Comparison of ENCODE assay signal across 21 mouse cellular contexts in the genomic region with DNA sequence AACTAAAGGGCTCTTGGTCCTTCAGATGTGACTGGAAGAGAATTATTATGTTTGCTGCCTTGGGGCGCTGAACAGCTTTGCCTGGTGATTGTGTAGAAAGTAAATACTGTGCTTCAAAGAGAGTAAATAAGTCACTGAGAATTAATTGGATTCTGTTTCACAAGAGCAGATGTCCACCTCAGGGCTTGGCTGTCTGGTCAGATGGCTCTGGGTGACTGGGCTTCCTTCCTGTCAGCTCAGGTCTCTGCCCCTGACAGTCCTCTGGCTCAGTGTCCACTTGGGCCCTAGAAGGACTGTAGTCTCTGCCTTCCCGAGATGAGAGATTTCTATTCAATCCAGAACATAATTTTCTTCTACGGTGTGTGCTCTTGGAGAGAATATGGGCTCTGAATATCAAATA.
DNase-seq lines count a peak whose midpoint lies in the region; ATAC-seq and TF ChIP-seq lines count a peak whose summit lies in the region.
"Had no signal": no experiment of that assay in that cellular context is flagged by ENCODE, and none has a peak within 500 bp of the region (broad histone marks: within the 10 kb centered on the region; RNA-seq: fewer than 3 reads in every experiment).

No protein-coding gene starts in this region.

- no peak overlapping the region for H3K4me2 ChIP-seq in midbrain, embryonic 16.5 days (ENCODE audit: low read length)
- H3K4me2 ChIP-seq: forebrain, embryonic 12.5 days; liver, embryonic 12.5 days; midbrain, embryonic 11.5 days; neural tube, embryonic 13.5 days had no signal

- no peaks in the 10 kb centered on the region for H3K9me3 ChIP-seq in midbrain, embryonic 10.5 days (replicated peaks)
- no peaks in the 10 kb centered on the region for H3K9me3 ChIP-seq in midbrain, embryonic 16.5 days (replicated peaks; ENCODE audit: control insufficient read depth, low read length, poor library complexity, severe bottlenecking)
- H3K9me3 ChIP-seq: embryonic facial prominence, embryonic 10.5 days; forebrain, embryonic 12.5 days; liver, embryonic 12.5 days; neural tube, embryonic 13.5 days had no signal

- no peak overlapping the region for H3K9ac ChIP-seq in midbrain, embryonic 16.5 days (ENCODE audit: low read depth, low read length)
- H3K9ac ChIP-seq: forebrain, embryonic 12.5 days; liver, embryonic 12.5 days; neural tube, embryonic 13.5 days had no signal

- peak; percentile 50 for DNase-seq in heart, adult 11 months
- no peak for DNase-seq in heart, postnatal 36 days
- DNase-seq in midbrain, embryonic 10.5 days (ENCODE audit: low spot score), result no peak
- DNase-seq in cerebellum, adult 2 months, result peak; percentile 40 to 72
- peak; percentile 37 to 46 for DNase-seq in cerebellum, postnatal 36 days
- DNase-seq in adrenal gland, postnatal 36 days, result no peak
- DNase-seq in testis, postnatal 10 days (ENCODE audit: low spot score), result no peak
- DNase-seq: gastrocnemius, postnatal 36 days; kidney, adult 2 months; kidney, postnatal 25 days; lung, adult 2 months; lung, postnatal 4 days; thymus, postnatal 36 days had no signal

- TF ChIP-seq POLR2A in cerebellum, adult 2 months (IDR thresholded peaks at IDR 0.05; ENCODE audit: borderline replicate concordance, insufficient read depth, low read length), result no peak

- ATAC-seq in midbrain, embryonic 16.5 days, result no peak
- ATAC-seq: inflammation-experienced regulatory T-cells, adult 6 months; liver, embryonic 12.5 days had no signal

- H3K4me1 ChIP-seq in midbrain, embryonic 10.5 days, result peaks cover 26% of the 10 kb centered on the region
- H3K4me1 ChIP-seq in midbrain, embryonic 16.5 days (ENCODE audit: control insufficient read depth, insufficient read depth, low read length), result peaks cover 13% of the 10 kb centered on the region
- no peaks in the 10 kb centered on the region for H3K4me1 ChIP-seq in cerebellum, adult 2 months (ENCODE audit: control insufficient read depth, insufficient read depth, low read length)
- H3K4me1 ChIP-seq: liver, embryonic 12.5 days had no signal

- no peaks in the 10 kb centered on the region for H3K27me3 ChIP-seq in midbrain, embryonic 10.5 days (ENCODE audit: low read depth, poor library complexity, severe bottlenecking)
- H3K27me3 ChIP-seq in midbrain, embryonic 16.5 days (ENCODE audit: control insufficient read depth, insufficient read depth, low read depth, low read length), result no peaks in the 10 kb centered on the region
- no peaks in the 10 kb centered on the region for H3K27me3 ChIP-seq in cerebellum, adult 2 months (ENCODE audit: control insufficient read depth, insufficient read depth, low read length)
- H3K27me3 ChIP-seq: CH12.LX; forebrain, embryonic 12.5 days; liver, embryonic 12.5 days; neural tube, embryonic 13.5 days had no signal

- H3K36me3 ChIP-seq in midbrain, embryonic 10.5 days, result no peaks in the 10 kb centered on the region
- no peaks in the 10 kb centered on the region for H3K36me3 ChIP-seq in midbrain, embryonic 16.5 days (ENCODE audit: control insufficient read depth, insufficient read depth, low read length)
- H3K36me3 ChIP-seq: embryonic facial prominence, embryonic 10.5 days; forebrain, embryonic 12.5 days; liver, embryonic 12.5 days; neural tube, embryonic 13.5 days had no signal

- no peak for TF ChIP-seq CTCF in cerebellum, adult 2 months (IDR thresholded peaks at IDR 0.05; ENCODE audit: borderline replicate concordance, insufficient read depth, low read depth, low read length)

- intact Hi-C loops in heart, postnatal 36 days (cut with DNase I), result no loop called here

- 69% methylated on average over 3 of the region's 3 CpGs for WGBS in midbrain, embryonic 10.5 days
- WGBS in midbrain, embryonic 16.5 days, result 58% methylated on average over 3 of the region's 3 CpGs
- 26% methylated on average over 3 of the region's 3 CpGs for WGBS in cerebellum, adult 2 months

- H3K27ac ChIP-seq in midbrain, embryonic 10.5 days (replicated peaks), result 0 out of 2 replicates have a peak overlapping the region, but pooled peaks have one; percentile 28
- no peak overlapping the region for H3K27ac ChIP-seq in midbrain, embryonic 16.5 days (ENCODE audit: low read length)
- H3K27ac ChIP-seq in cerebellum, adult 2 months (ENCODE audit: insufficient read depth, low read length), result no peak overlapping the region
- H3K27ac ChIP-seq: embryonic facial prominence, embryonic 10.5 days; forebrain, embryonic 12.5 days; liver, embryonic 12.5 days; neural tube, embryonic 13.5 days had no signal

- no peak overlapping the region for H3K4me3 ChIP-seq in midbrain, embryonic 10.5 days
- no peak overlapping the region for H3K4me3 ChIP-seq in midbrain, embryonic 16.5 days (ENCODE audit: low read depth, low read length)
- no peak overlapping the region for H3K4me3 ChIP-seq in cerebellum, adult 2 months (replicated peaks; ENCODE audit: insufficient read depth, low read depth, low read length)
- H3K4me3 ChIP-seq: embryonic facial prominence, embryonic 10.5 days; forebrain, embryonic 12.5 days; liver, embryonic 12.5 days; neural tube, embryonic 13.5 days had no signal

Comparison
In these comparisons a context has a peak if more than half of its experiments do, and no peak if none do; other contexts are left out.
1. DNase-seq: peak in heart, adult 11 months (single experiment), cerebellum, adult 2 months (2 of 2) and cerebellum, postnatal 36 days (2 of 2); none in heart, postnatal 36 days (0 of 2), midbrain, embryonic 10.5 days (single experiment), adrenal gland, postnatal 36 days (0 of 2) and testis, postnatal 10 days (single experiment).